Mouse (Mus musculus): ENCODE measurements around the gene Sec61a1.
A peak's percentile ranks its signal among the peaks of the same experiment; 100 is the strongest.

DNA sequence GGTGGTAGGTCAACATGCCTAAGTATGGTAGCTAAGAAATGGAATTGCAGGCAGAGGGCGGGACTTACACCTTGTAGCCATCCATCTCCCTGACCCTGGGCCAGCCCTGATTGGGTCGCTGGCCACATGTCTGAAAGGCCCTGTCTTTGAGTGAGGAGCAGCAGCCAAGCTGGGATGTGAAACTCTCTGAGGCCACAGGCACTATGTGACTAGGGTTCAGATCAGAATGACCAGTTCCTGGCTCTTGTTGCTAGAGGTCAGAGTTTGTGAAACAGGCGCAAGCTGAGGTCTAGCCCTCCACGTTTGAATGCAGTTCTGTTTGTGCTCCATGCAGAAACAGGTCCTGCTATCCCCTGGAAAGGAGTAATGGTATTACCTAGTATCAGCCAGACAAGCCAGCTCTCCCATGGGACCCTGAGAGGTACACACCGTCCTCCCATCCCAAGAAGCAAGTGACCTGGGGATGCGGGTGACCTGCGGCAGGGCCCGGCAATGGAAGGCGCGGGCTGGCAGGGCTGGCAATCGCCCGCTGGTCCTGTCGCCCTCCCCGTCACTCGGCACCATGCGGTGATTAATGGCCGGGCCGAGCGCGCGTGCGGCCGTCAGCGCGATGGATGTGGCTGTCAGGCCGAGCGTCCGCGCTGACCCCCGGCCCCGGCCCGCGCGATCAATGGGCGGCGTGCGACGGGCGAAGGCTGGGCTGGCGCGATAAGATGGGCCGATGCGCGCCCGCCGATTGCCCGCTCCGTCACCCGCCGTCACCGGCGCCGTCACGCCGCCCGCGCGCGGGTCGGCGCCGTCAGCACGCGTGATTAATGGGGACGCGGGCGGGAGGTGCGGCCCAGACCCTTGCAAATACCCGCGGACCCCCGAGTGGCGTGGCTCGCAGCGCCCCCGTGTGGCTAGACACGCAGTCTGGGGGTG is 19.0 kb downstream of the Sec61a1 start:
- no peak for TF ChIP-seq ETS1 (IDR thresholded peaks at IDR 0.05; ENCODE audit: low read depth, low read length)
- peak; percentile 52 for TF ChIP-seq RAD21 (IDR thresholded peaks at IDR 0.05; ENCODE audit: low read depth, low read length)
